Mouse (Mus musculus) neural tube, embryonic 11.5 days (tissue): ENCODE measurements at regions not wholly inside any gene's neighbourhood (a gene's known extent, or its start where the extent isn't known, plus 50 kb on each side); places are given as distances from the start of the nearest gene placed in this dataset.
A peak's percentile ranks its signal among the peaks of the same experiment; 100 is the strongest.

Source experiments
- ATAC-seq: fragments of 200-750 bp; cut with Nextera tagmentation; 2 replicates; pipeline ENCODE4 v1.8.0; 2017; ENCODE audit warnings: moderate number of reproducible peaks, mild to moderate bottlenecking, moderate TSS enrichment, moderate library complexity; ENCODE audit not compliant: insufficient read depth, low FRiP score, low TSS enrichment
- DNase-seq: peaks from one replicate; pipeline ENCODE4 v3.0.0-alpha.2; 2015; ENCODE audit warnings: low spot score
- H3K27ac ChIP-seq: fragments of 300-500 bp; sonication (generic); 2 replicates; pipeline ENCODE4 v1.5.1; 2014; ENCODE audit warnings: low read depth, mild to moderate bottlenecking, low read length
- H3K27me3 ChIP-seq: fragments of 300-500 bp; sonication (generic); 2 replicates; pipeline ENCODE4 v1.6.1; 2014; ENCODE audit warnings: mild to moderate bottlenecking, low read length, mixed read lengths; ENCODE audit not compliant: control insufficient read depth, insufficient read depth
- H3K36me3 ChIP-seq: fragments of 300-500 bp; sonication (generic); 2 replicates; pipeline ENCODE4 v1.6.1; 2014; ENCODE audit warnings: mild to moderate bottlenecking, low read length, moderate library complexity, mixed read lengths; ENCODE audit not compliant: control insufficient read depth, insufficient read depth
- H3K4me1 ChIP-seq: fragments of 300-500 bp; sonication (generic); 2 replicates; pipeline ENCODE4 v1.6.1; 2014; ENCODE audit warnings: low read length, mixed read lengths; ENCODE audit not compliant: control insufficient read depth, insufficient read depth
- H3K4me2 ChIP-seq: fragments of 300-500 bp; sonication (generic); 2 replicates; pipeline ENCODE4 v1.6.1; 2014; ENCODE audit warnings: low read depth, mild to moderate bottlenecking, moderate library complexity
- H3K4me3 ChIP-seq: fragments of 300-500 bp; sonication (generic); 2 replicates; pipeline ENCODE4 v1.5.1; 2014; ENCODE audit warnings: low read depth, low read length
- H3K9ac ChIP-seq: fragments of 300-500 bp; sonication (generic); 2 replicates; pipeline ENCODE4 v1.6.1; 2014; ENCODE audit warnings: mild to moderate bottlenecking, low read length
- H3K9me3 ChIP-seq: fragments of 300-500 bp; sonication (generic); 2 replicates; pipeline ENCODE4 v1.6.1; 2016; ENCODE audit warnings: low read length; ENCODE audit not compliant: control insufficient read depth
- WGBS: fragments of 180-500 bp; shearing (Covaris S2); extraction: QIAGEN DNeasy Blood & Tissue Kit; methylation state at CpG from one replicate; pipeline ENCODE4 v1.1.7; 2014; 5-methylcytosine and 5-hydroxymethylcytosine counted together

- Histone ChIP-seq H3K9me3 (no peaks in the 10 kb centered on the region), H3K4me3 (no peak overlapping the region), H3K4me1 (no peaks in the 10 kb centered on the region), H3K4me2 (no peak overlapping the region), H3K36me3 (no peaks in the 10 kb centered on the region), H3K27me3 (no peaks in the 10 kb centered on the region), H3K9ac (no peak overlapping the region), H3K27ac (no peak overlapping the region)
- no peak for ATAC-seq
- DNase-seq: no peak
- 80% methylated on average over 3 of the region's 3 CpGs for WGBS
Measured at GRCm38 (mm10) chr13:31139686-31140085, 165.7 kb downstream of the Gm5447 start.

DNA sequence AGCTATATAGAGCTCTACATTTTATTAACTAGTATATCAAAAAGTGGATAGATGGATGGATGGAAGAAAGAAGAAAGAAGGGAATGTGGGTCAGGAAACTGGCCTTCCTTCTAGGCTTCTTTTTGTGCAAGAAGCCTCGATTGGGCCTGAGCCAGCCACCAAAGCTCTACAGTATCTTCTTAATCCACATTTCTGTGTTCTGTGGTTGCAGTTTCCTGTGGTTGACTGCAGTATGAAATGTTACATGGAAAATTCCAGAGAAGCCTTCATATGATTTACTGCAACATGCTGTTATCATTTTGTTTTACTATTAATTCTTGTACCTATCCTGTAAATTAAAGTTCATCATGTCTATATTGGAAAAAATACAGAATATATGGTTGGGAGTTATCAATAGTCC, 173.3 kb downstream of the Gm5447 start:
- DNase-seq (no peak), ATAC-seq (no peak)
- H3K9ac ChIP-seq: no peak overlapping the region
- H3K4me2 ChIP-seq: no peak overlapping the region
- no peaks in the 10 kb centered on the region for H3K36me3 ChIP-seq
- 77% methylated on average over 1 of the region's 1 CpGs for WGBS
- no peaks in the 10 kb centered on the region for H3K4me1 ChIP-seq
- H3K4me3 ChIP-seq: no peak overlapping the region
- H3K27me3 ChIP-seq: no peaks in the 10 kb centered on the region
- H3K27ac ChIP-seq: no peak overlapping the region
- H3K9me3 ChIP-seq: no peaks in the 10 kb centered on the region

DNA sequence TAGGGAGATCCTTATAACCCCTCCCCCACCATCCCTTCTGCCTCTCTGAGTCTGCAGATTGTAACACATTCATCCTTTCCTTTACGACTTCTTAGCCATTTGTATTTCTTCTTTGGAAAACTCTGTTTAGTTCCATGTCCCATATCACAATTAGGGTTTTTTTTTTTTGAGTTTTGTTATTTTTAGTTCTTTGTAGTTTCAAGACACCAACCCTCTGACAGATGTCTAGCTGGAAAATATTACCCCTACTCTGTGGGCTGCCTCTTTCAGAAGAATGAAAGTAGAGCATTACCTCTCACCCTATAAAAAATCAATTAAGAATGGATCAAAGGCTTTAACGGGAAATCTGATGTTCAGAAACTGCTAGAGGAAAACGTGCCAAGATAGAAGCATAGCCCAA, 180.1 kb downstream of the Gm5447 start:
- 75% methylated on average over 3 of the region's 3 CpGs for WGBS
- H3K4me3 ChIP-seq: no peak overlapping the region
- no peak for ATAC-seq
- no peaks in the 10 kb centered on the region for H3K4me1 ChIP-seq
- no peak overlapping the region for H3K9ac ChIP-seq
- H3K36me3 ChIP-seq: no peaks in the 10 kb centered on the region
- H3K27me3 ChIP-seq: no peaks in the 10 kb centered on the region
- no peak for DNase-seq
- H3K9me3 ChIP-seq: no peaks in the 10 kb centered on the region
- no peak overlapping the region for H3K4me2 ChIP-seq
- no peak overlapping the region for H3K27ac ChIP-seq

- H3K36me3 ChIP-seq: no peaks in the 10 kb centered on the region
- H3K27me3 ChIP-seq: no peaks in the 10 kb centered on the region
- no peaks in the 10 kb centered on the region for H3K4me1 ChIP-seq
- no peak for DNase-seq
- no peak overlapping the region for H3K4me3 ChIP-seq
- 64% methylated on average over 6 of the region's 6 CpGs for WGBS
- H3K9me3 ChIP-seq: no peaks in the 10 kb centered on the region
- H3K9ac ChIP-seq: no peak overlapping the region
- no peak overlapping the region for H3K27ac ChIP-seq
- ATAC-seq: 0 out of 2 replicates have a peak, but pooled peaks have one; percentile 50
- no peak overlapping the region for H3K4me2 ChIP-seq
Measured at GRCm38 (mm10) chr13:31163878-31164495, 190.0 kb downstream of the Gm5447 start.

- WGBS: 73% methylated on average over 5 of the region's 5 CpGs
- no peak overlapping the region for H3K27ac ChIP-seq
- H3K27me3 ChIP-seq: no peaks in the 10 kb centered on the region
- no peaks in the 10 kb centered on the region for H3K36me3 ChIP-seq
- H3K4me3 ChIP-seq: no peak overlapping the region
- DNase-seq (no peak), ATAC-seq (no peak)
- no peak overlapping the region for H3K9ac ChIP-seq
- no peak overlapping the region for H3K4me2 ChIP-seq
- H3K9me3 ChIP-seq: no peaks in the 10 kb centered on the region
- H3K4me1 ChIP-seq: no peaks in the 10 kb centered on the region
Measured at GRCm38 (mm10) chr13:31166286-31166685, 192.3 kb downstream of the Gm5447 start.

DNA sequence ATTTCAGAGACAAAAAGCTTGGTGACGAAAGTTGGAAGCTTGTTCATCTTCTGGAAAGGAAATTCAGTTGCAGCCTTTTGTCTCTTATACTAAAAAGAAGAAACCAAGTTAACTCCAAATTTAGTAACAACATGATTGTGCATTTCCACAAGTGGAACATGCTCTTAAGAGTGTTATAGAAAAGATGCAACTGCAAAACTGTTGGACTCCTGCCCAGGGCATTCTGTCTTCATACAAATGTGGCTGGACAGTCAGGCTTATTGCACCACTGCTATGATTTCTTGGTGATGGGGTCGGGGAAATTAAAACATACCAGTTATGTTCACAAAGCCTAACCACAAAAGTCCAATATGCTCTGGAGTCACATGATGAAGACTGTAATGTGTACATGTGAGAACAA, 194.8 kb downstream of the Gm5447 start:
- WGBS: 85% methylated on average over 2 of the region's 2 CpGs
- no peak overlapping the region for H3K4me3 ChIP-seq
- H3K27ac ChIP-seq: no peak overlapping the region

DNA sequence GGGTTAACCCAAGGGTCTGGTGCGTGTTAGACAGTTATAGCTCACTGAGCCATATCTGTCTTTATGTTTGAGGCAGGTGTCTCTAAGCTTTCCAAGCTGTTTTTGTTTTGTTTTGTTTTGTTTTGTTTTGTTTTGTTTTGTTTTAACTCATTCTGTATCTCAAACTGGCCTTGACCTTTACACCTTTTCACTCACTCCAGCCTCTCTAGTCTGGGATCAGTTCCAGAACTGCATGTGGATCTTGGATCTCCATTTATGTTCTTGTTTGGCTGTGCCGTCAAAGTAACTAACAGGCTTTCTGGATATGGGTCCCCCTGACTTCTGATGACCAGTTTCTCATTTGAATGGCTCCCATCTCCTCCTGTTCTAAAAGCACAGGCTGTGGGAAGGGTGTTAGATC, 197.7 kb downstream of the Gm5447 start:
- H3K4me1 ChIP-seq: no peaks in the 10 kb centered on the region
- WGBS: 89% methylated on average over 2 of the region's 2 CpGs

More for the DNA sequence above, 194.8 kb downstream of the Gm5447 start:
- no peaks in the 10 kb centered on the region for H3K27me3 ChIP-seq
- no peak overlapping the region for H3K9ac ChIP-seq
- H3K9me3 ChIP-seq: no peaks in the 10 kb centered on the region
- DNase-seq (no peak), ATAC-seq (no peak)
- no peak overlapping the region for H3K4me2 ChIP-seq
- no peaks in the 10 kb centered on the region for H3K36me3 ChIP-seq
- H3K4me1 ChIP-seq: no peaks in the 10 kb centered on the region

GRCm38 (mm10) chr13:31172580-31172979, 198.6 kb downstream of the Gm5447 start:
- H3K27me3 ChIP-seq: no peaks in the 10 kb centered on the region
- DNase-seq (no peak), ATAC-seq (no peak)
- H3K27ac ChIP-seq: no peak overlapping the region
- H3K9ac ChIP-seq: no peak overlapping the region
- H3K4me1 ChIP-seq: no peaks in the 10 kb centered on the region
- no peaks in the 10 kb centered on the region for H3K9me3 ChIP-seq
- no peak overlapping the region for H3K4me3 ChIP-seq
- no peak overlapping the region for H3K4me2 ChIP-seq
- 94% methylated on average over 5 of the region's 5 CpGs for WGBS
- H3K36me3 ChIP-seq: no peaks in the 10 kb centered on the region

More for the DNA sequence above, 197.7 kb downstream of the Gm5447 start:
- Histone ChIP-seq H3K4me2 (no peak overlapping the region), H3K4me3 (no peak overlapping the region), H3K36me3 (no peaks in the 10 kb centered on the region), H3K27ac (no peak overlapping the region), H3K9me3 (no peaks in the 10 kb centered on the region), H3K9ac (no peak overlapping the region), H3K27me3 (no peaks in the 10 kb centered on the region)
- DNase-seq (no peak), ATAC-seq (no peak)

- Histone ChIP-seq H3K4me3 (no peak overlapping the region), H3K9ac (no peak overlapping the region), H3K9me3 (no peaks in the 10 kb centered on the region), H3K4me2 (no peak overlapping the region), H3K27ac (no peak overlapping the region), H3K4me1 (no peaks in the 10 kb centered on the region), H3K36me3 (no peaks in the 10 kb centered on the region), H3K27me3 (no peaks in the 10 kb centered on the region)
- DNase-seq: no peak
- no peak for ATAC-seq
- WGBS: 88% methylated on average over 5 of the region's 5 CpGs
Measured at GRCm38 (mm10) chr13:31177999-31178783, 204.2 kb downstream of the Gm5447 start.
